Mouse (Mus musculus) cortical plate, adult 2 months (tissue): ENCODE data around the gene Gaa.

ENCODE experiments used
- CTCF ChIP-seq: fragments of 200-500 bp; IDR thresholded peaks from 2 replicates; pipeline ENCODE4 v1.5.1; 2011; ENCODE audit warnings: mild to moderate bottlenecking, control low read depth, low read length; ENCODE audit not compliant: insufficient read depth; ENCODE audit errors: extremely low read depth
- POLR2A ChIP-seq: fragments of 200-500 bp; IDR thresholded peaks from 2 replicates; pipeline ENCODE4 v1.6.1; 2011; ENCODE audit warnings: mild to moderate bottlenecking, low read length, control low read depth; ENCODE audit not compliant: insufficient read depth; ENCODE audit errors: extremely low read depth

DNA sequence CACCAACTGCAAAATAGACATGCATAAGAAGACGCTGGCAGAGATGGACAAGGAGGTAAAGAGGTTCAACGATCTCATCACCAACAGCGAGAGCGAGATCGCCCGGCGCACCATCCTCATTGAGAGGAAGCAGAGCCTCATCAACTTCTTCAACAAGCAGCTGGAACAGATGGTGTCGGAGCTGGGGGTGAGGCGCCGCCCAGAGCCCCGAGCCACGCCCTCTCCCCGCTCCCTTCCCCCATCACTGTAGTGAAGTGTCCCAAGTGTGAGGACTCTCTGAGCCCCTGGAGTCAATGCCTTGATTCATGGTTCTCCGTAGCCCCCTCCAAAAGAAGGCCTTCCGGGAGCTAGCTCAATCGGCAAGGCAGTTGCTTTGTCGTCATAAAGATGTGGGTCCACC lies 16.7 kb upstream of the Gaa start:
- no peak for TF ChIP-seq POLR2A
- no peak for TF ChIP-seq CTCF
